18 mouse cellular contexts compared by ENCODE assay signal in the genomic region with DNA sequence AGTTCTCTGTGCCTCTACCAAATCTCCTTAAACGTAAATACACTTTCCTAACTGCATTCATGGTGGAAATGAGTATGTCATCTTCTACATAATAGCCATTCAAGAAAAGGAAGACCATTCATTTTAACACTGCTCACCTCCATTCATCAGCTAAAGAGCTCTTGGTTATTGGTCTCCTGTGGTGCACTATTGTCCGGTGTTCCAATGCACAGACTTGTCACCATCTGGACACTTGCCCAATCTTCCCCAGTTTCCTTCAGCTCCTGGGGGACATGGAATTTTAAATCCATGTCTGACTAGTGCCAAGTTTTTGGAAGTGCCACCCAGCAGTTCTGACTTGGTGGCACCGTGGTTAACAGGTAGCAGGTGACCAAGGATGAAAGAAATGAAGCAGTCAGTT. TPM values are rescaled to one million over a fixed set of nuclear protein-coding genes. Genes with fewer than 3 reads are reported as not detected.
A peak's percentile ranks its signal among the peaks of the same experiment; 100 is the strongest.
DNase-seq lines count a peak whose midpoint lies in the region; ATAC-seq and TF ChIP-seq lines count a peak whose summit lies in the region.
"Had no signal": no experiment of that assay in that cellular context is flagged by ENCODE, and none has a peak within 500 bp of the region (broad histone marks: within the 10 kb centered on the region; RNA-seq: fewer than 3 reads in every experiment).

No protein-coding gene starts in this region.

- no peak for TF ChIP-seq POLR2A in lung, adult 2 months (IDR thresholded peaks at IDR 0.05; ENCODE audit: borderline replicate concordance, extremely low read depth, low read depth, low read length)

- H3K36me3 ChIP-seq in forebrain, embryonic 14.5 days (ENCODE audit: control insufficient read depth, insufficient read depth, low read length), result no peaks in the 10 kb centered on the region
- H3K36me3 ChIP-seq in forebrain, embryonic 15.5 days, result no peaks in the 10 kb centered on the region
- no peaks in the 10 kb centered on the region for H3K36me3 ChIP-seq in lung, postnatal 0 days (ENCODE audit: insufficient read depth, low read length)
- no peaks in the 10 kb centered on the region for H3K36me3 ChIP-seq in kidney, embryonic 16.5 days (ENCODE audit: insufficient read depth, low read length)
- H3K36me3 ChIP-seq: embryonic facial prominence, embryonic 10.5 days; embryonic facial prominence, embryonic 12.5 days had no signal

- 24% methylated on average over 3 of the region's 3 CpGs for WGBS in forebrain, embryonic 14.5 days
- WGBS in forebrain, embryonic 15.5 days, result 24% methylated on average over 3 of the region's 3 CpGs
- WGBS in lung, postnatal 0 days, result 69% methylated on average over 3 of the region's 3 CpGs
- 70% methylated on average over 3 of the region's 3 CpGs for WGBS in lung, adult 2 months
- 80% methylated on average over 3 of the region's 3 CpGs for WGBS in kidney, embryonic 16.5 days

- H3K9ac ChIP-seq in forebrain, embryonic 14.5 days (ENCODE audit: low read length), result no peak overlapping the region
- H3K9ac ChIP-seq in forebrain, embryonic 15.5 days (replicated peaks), result no peak overlapping the region
- H3K9ac ChIP-seq in lung, postnatal 0 days (replicated peaks; ENCODE audit: low read depth), result no peak overlapping the region
- no peak overlapping the region for H3K9ac ChIP-seq in kidney, embryonic 16.5 days (replicated peaks; ENCODE audit: low read length)
- H3K9ac ChIP-seq: embryonic facial prominence, embryonic 12.5 days; forebrain, postnatal 0 days had no signal

- H3K27ac ChIP-seq in forebrain, embryonic 14.5 days (ENCODE audit: low read depth, low read length), result no peak overlapping the region
- H3K27ac ChIP-seq in forebrain, embryonic 15.5 days (replicated peaks), result no peak overlapping the region
- H3K27ac ChIP-seq in layer of hippocampus, adult 2 months, result 0 out of 2 replicates have a peak overlapping the region, but pooled peaks have one; percentile 33
- H3K27ac ChIP-seq in lung, postnatal 0 days (ENCODE audit: low read length), result peak overlapping the region; percentile 57
- no peak overlapping the region for H3K27ac ChIP-seq in kidney, embryonic 16.5 days (ENCODE audit: low read length)
- H3K27ac ChIP-seq: embryonic facial prominence, embryonic 10.5 days; embryonic facial prominence, embryonic 12.5 days had no signal

- H3K4me1 ChIP-seq in forebrain, embryonic 14.5 days (ENCODE audit: control insufficient read depth, insufficient read depth, low read length), result peaks cover 12% of the 10 kb centered on the region
- H3K4me1 ChIP-seq in forebrain, embryonic 15.5 days, result no peaks in the 10 kb centered on the region
- H3K4me1 ChIP-seq in lung, postnatal 0 days (ENCODE audit: insufficient read depth, low read depth, low read length), result peaks cover 5% of the 10 kb centered on the region; the same call in 1 of the 2 replicates
- H3K4me1 ChIP-seq in lung, adult 2 months (ENCODE audit: control insufficient read depth, insufficient read depth, low read length), result peaks cover 5% of the 10 kb centered on the region
- no peaks in the 10 kb centered on the region; the same call in 1 of the 2 replicates for H3K4me1 ChIP-seq in kidney, embryonic 16.5 days (ENCODE audit: insufficient read depth, low read length)
- H3K4me1 ChIP-seq: embryonic facial prominence, embryonic 10.5 days; embryonic facial prominence, embryonic 12.5 days had no signal

- no peaks in the 10 kb centered on the region for H3K27me3 ChIP-seq in forebrain, embryonic 14.5 days (replicated peaks; ENCODE audit: control insufficient read depth, insufficient read depth, low read length)
- H3K27me3 ChIP-seq in forebrain, embryonic 15.5 days, result no peaks in the 10 kb centered on the region
- H3K27me3 ChIP-seq in lung, postnatal 0 days (replicated peaks; ENCODE audit: insufficient read depth, low read length), result no peaks in the 10 kb centered on the region
- no peaks in the 10 kb centered on the region for H3K27me3 ChIP-seq in kidney, embryonic 16.5 days (ENCODE audit: insufficient read depth, low read length)
- H3K27me3 ChIP-seq: embryonic facial prominence, embryonic 12.5 days had no signal

- DNase-seq in forebrain, embryonic 14.5 days (ENCODE audit: low spot score), result peak; percentile 35
- no peak for DNase-seq in layer of hippocampus, adult 2 months (ENCODE audit: low spot score in 2 of 2)
- DNase-seq in layer of hippocampus, adult 18-20 months (ENCODE audit: low spot score in 2 of 2), result no peak
- no peak for DNase-seq in lung, postnatal 0 days (ENCODE audit: low spot score)
- DNase-seq in lung, adult 2 months, result no peak
- DNase-seq: adrenal gland, adult 2 months; adrenal gland, postnatal 10 days; adrenal gland, postnatal 25 days; cerebellum, adult 11-12 months; cerebellum, adult 2 months; cerebellum, adult 9-10 months; cerebellum, postnatal 25 days; forebrain, postnatal 0 days had no signal

- no peak overlapping the region for H3K4me3 ChIP-seq in forebrain, embryonic 14.5 days (ENCODE audit: low read depth, low read length)
- H3K4me3 ChIP-seq in forebrain, embryonic 15.5 days, result no peak overlapping the region
- H3K4me3 ChIP-seq in layer of hippocampus, adult 2 months, result no peak overlapping the region
- H3K4me3 ChIP-seq in lung, postnatal 0 days (ENCODE audit: low read depth, low read length), result no peak overlapping the region
- H3K4me3 ChIP-seq in lung, adult 2 months (replicated peaks; ENCODE audit: extremely low read depth, low read depth, low read length), result no peak overlapping the region
- no peak overlapping the region for H3K4me3 ChIP-seq in kidney, embryonic 16.5 days (ENCODE audit: low read length)
- H3K4me3 ChIP-seq: embryonic facial prominence, embryonic 10.5 days; embryonic facial prominence, embryonic 12.5 days had no signal

- TF ChIP-seq EP300 in lung, postnatal 0 days (IDR thresholded peaks at IDR 0.05), result no peak

- no peak overlapping the region for H3K4me2 ChIP-seq in forebrain, embryonic 14.5 days (ENCODE audit: low read length)
- no peak overlapping the region for H3K4me2 ChIP-seq in forebrain, embryonic 15.5 days (replicated peaks)
- no peak overlapping the region for H3K4me2 ChIP-seq in lung, postnatal 0 days (replicated peaks; ENCODE audit: low read depth, low read length)
- H3K4me2 ChIP-seq in kidney, embryonic 16.5 days (replicated peaks; ENCODE audit: low read depth, low read length), result no peak overlapping the region
- H3K4me2 ChIP-seq: embryonic facial prominence, embryonic 12.5 days had no signal

- H3K9me3 ChIP-seq in forebrain, embryonic 14.5 days (replicated peaks; ENCODE audit: control insufficient read depth, low read length), result no peaks in the 10 kb centered on the region
- H3K9me3 ChIP-seq in forebrain, embryonic 15.5 days, result no peaks in the 10 kb centered on the region
- no peaks in the 10 kb centered on the region for H3K9me3 ChIP-seq in lung, postnatal 0 days (ENCODE audit: low read length)
- H3K9me3 ChIP-seq in kidney, embryonic 16.5 days (ENCODE audit: low read length), result no peaks in the 10 kb centered on the region
- H3K9me3 ChIP-seq: embryonic facial prominence, embryonic 10.5 days; embryonic facial prominence, embryonic 12.5 days had no signal

- no peak for TF ChIP-seq CTCF in layer of hippocampus, adult 2 months (conservative IDR thresholded peaks at IDR 0.05)
- TF ChIP-seq CTCF in lung, postnatal 0 days (IDR thresholded peaks at IDR 0.05), result no peak
- TF ChIP-seq CTCF in lung, adult 2 months (IDR thresholded peaks at IDR 0.05; ENCODE audit: insufficient read depth, low read length), result no peak

- no peak for ATAC-seq in forebrain, embryonic 14.5 days
- ATAC-seq in forebrain, embryonic 15.5 days (replicated peaks), result no peak
- no peak for ATAC-seq in lung, postnatal 0 days
- ATAC-seq in kidney, embryonic 16.5 days (ENCODE audit: low FRiP score, low TSS enrichment), result no peak
- ATAC-seq: forebrain, postnatal 0 days had no signal

RNA-seq across cellular contexts. Expression of a gene that starts 54.5 kb away (rescaled TPM):
- polyA plus RNA-seq in forebrain, embryonic 14.5 days (2014; fragmentation: Nextera tagmentation; extraction: Ambion mirVana), result 6.9 and 9.0 TPM in 2 replicates
- 11.8 and 14.4 TPM in 2 replicates for polyA plus RNA-seq in forebrain, embryonic 15.5 days (2015; fragmentation: Nextera tagmentation; extraction: Ambion mirVana)
- 100 to 1,000 TPM in 1 of 2 experiments, 10 to 100 TPM in 1; 83.6 to 100 TPM for total RNA-seq in layer of hippocampus, adult 2 months (2021)
- 10 to 100 TPM; 83.9 to 91.9 TPM for total RNA-seq in layer of hippocampus, adult 18-20 months (2021)
- 22.1 and 25.7 TPM in 2 replicates for polyA plus RNA-seq in lung, postnatal 0 days (2015; fragmentation: Nextera tagmentation; extraction: Ambion mirVana)
- polyA plus RNA-seq in lung, adult 2 months (2012; rRNA removed), result 12.5 and 24.5 TPM in 2 replicates
- polyA plus RNA-seq in kidney, embryonic 16.5 days (2015; fragmentation: Nextera tagmentation; extraction: Ambion mirVana), result 29.1 and 35.6 TPM in 2 replicates
- total RNA-seq: MEL had no signal

Comparison
In these comparisons a context has a peak if more than half of its experiments do, and no peak if none do; other contexts are left out.
1. H3K27ac ChIP-seq: peak in layer of hippocampus, adult 2 months (single experiment) and lung, postnatal 0 days (single experiment); none in forebrain, embryonic 14.5 days (single experiment), forebrain, embryonic 15.5 days (single experiment) and kidney, embryonic 16.5 days (single experiment).